Mouse (Mus musculus) kidney, adult 11 months (tissue): ENCODE results near the gene Gtf3c6.

Experiments used
- DNase-seq: peaks from one replicate; pipeline ENCODE4 v3.0.0; 2022

Gene Gtf3c6

GRCm38 (mm10) chr10:40258401-40258966 lies 576 bp upstream of the Gtf3c6 start:
- peak; percentile 56 for DNase-seq

- peak; percentile 75 for DNase-seq
Measured at GRCm38 (mm10) chr10:40256716-40257115, 1.2 kb downstream of the Gtf3c6 start.

- no peak for DNase-seq
Measured at GRCm38 (mm10) chr10:40250969-40251368, 6.9 kb downstream of the Gtf3c6 start.

- no peak for DNase-seq
Measured at GRCm38 (mm10) chr10:40249625-40250024, 8.3 kb downstream of the Gtf3c6 start.

GRCm38 (mm10) chr10:40247166-40247716 lies 10.7 kb downstream of the Gtf3c6 start:
- DNase-seq = no peak

GRCm38 (mm10) chr10:40246374-40247165 lies 11.3 kb downstream of the Gtf3c6 start, which contains the start of gene Rpf2:
Gene Rpf2, minus strand, starts transcription at chr10:40247036.
- DNase-seq = peak; percentile 80

- no peak for DNase-seq
Measured at GRCm38 (mm10) chr10:40237826-40238225, 20.1 kb downstream of the Gtf3c6 start.

GRCm38 (mm10) chr10:40233241-40233640 lies 24.7 kb downstream of the Gtf3c6 start:
- DNase-seq = no peak

- no peak for DNase-seq
Measured at GRCm38 (mm10) chr10:40232442-40232841, 25.5 kb downstream of the Gtf3c6 start.

- no peak for DNase-seq
Measured at GRCm38 (mm10) chr10:40229725-40230124, 28.2 kb downstream of the Gtf3c6 start.

GRCm38 (mm10) chr10:40227660-40228303 lies 30.1 kb downstream of the Gtf3c6 start:
- no peak for DNase-seq

- no peak for DNase-seq
Measured at GRCm38 (mm10) chr10:40218874-40219273, 39.0 kb downstream of the Gtf3c6 start.

- peak; percentile 93 for DNase-seq
Measured at GRCm38 (mm10) chr10:40212443-40213169, 45.3 kb downstream of the Gtf3c6 start.
